Mouse (Mus musculus) right cerebral cortex, postnatal 10 days (tissue): Measurements from ENCODE around the gene Gm21497.
"Not testable (repeated sequence)": the region's sequence is repeated elsewhere in the genome, so short reads cannot be mapped to it uniquely, and the experiment has no call there.

Experiments used
- DNase-seq, 2 experiments: peaks; one replicate each; pipeline ENCODE4 v3.0.0; 2021; ENCODE audit warnings: low spot score in 2 of 2

Gene Gm21497

DNA sequence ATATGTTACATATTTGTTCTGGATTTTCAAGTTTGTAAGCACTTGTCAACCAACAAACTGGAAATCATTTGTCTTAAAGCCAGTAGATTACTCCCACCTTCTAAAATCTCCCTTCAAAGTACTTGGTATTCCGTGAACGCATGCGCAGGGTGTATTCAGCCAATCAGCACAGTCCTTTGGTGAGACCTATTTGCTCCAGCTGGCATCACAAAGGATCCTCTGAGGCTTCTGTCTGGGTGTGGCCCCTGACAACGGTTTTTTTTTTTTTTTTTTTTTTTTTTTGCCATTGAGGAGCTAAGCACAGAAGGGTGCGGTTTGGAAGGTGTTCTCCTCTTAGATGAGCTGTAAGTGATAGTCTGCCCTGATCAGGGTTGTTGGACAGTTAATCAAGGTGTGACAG, at the start of gene Gm21497:
TSS of gene Gm21497 (plus strand) at position 301 of the 400 bp plus-strand sequence.
- DNase-seq, result not testable (repeated sequence)
